Mouse (Mus musculus): ENCODE results near the gene Uchl5.

- TF ChIP-seq CTCF (IDR thresholded peaks at IDR 0.05; ENCODE audit: low read depth, low read length): no peak
- TF ChIP-seq POLR2A (IDR thresholded peaks at IDR 0.05; ENCODE audit: insufficient read depth, low read length): no peak
Observed at GRCm38 (mm10) chr1:143740581-143740980, 36.5 kb upstream of the Uchl5 start.

Data from ES-Bruce4 (cell line).